Mouse (Mus musculus): ENCODE data around the gene Gm17728.
"Not testable (repeated sequence)": the region's sequence is repeated elsewhere in the genome, so short reads cannot be mapped to it uniquely, and the experiment has no call there.

The Gm17728 gene

GRCm38 (mm10) chr17:9421760-9422159, at the start of gene Gm17728:
TSS of gene Gm17728 (plus strand) at chr17:9422060.
- in situ Hi-C loops (cut with MseI, MboI), result not testable (repeated sequence)

GRCm38 (mm10) chr17:9397493-9397892, 24.4 kb upstream of the Gm17728 start:
- in situ Hi-C loops (cut with MseI, MboI), result no loop called here

GRCm38 (mm10) chr17:9398551-9398950, 23.3 kb upstream of the Gm17728 start:
- in situ Hi-C loops (cut with MseI, MboI), result no loop called here

GRCm38 (mm10) chr17:9403991-9404390, 17.9 kb upstream of the Gm17728 start:
- in situ Hi-C loops (cut with MseI, MboI), result no loop called here

- in situ Hi-C loops (cut with MseI, MboI), result no loop called here
These were observed 14.2 kb upstream of the Gm17728 start for GRCm38 (mm10) chr17:9407640-9408039.

GRCm38 (mm10) chr17:9419016-9419415, 2.8 kb upstream of the Gm17728 start:
- in situ Hi-C loops (cut with MseI, MboI), result no loop called here

GRCm38 (mm10) chr17:9428374-9428994, 6.6 kb downstream of the Gm17728 start:
- in situ Hi-C loops (cut with MseI, MboI), result no loop called here

- in situ Hi-C loops (cut with MseI, MboI), result no loop called here
These were observed 18.3 kb downstream of the Gm17728 start for GRCm38 (mm10) chr17:9439997-9440655.

- in situ Hi-C loops (cut with MseI, MboI), result no loop called here
These were observed 34.5 kb downstream of the Gm17728 start for GRCm38 (mm10) chr17:9456406-9456805.

- in situ Hi-C loops (cut with MseI, MboI), result no loop called here
These were observed 39.0 kb downstream of the Gm17728 start for GRCm38 (mm10) chr17:9460904-9461303.

Data from mouse trophoblast stem cell (cell line).